Mouse (Mus musculus) spleen, adult 2 months (tissue): ENCODE measurements around the gene Vps37b.

Experiments used
- CTCF ChIP-seq: fragments of 200-500 bp; IDR thresholded peaks from 2 replicates; pipeline ENCODE4 v1.5.1; 2011; ENCODE audit warnings: mild to moderate bottlenecking, inconsistent platforms; ENCODE audit not compliant: insufficient read depth, insufficient read length, insufficient replicate concordance; ENCODE audit errors: extremely low read depth
- POLR2A ChIP-seq: fragments of 200-500 bp; IDR thresholded peaks from 2 replicates; pipeline ENCODE4 v1.6.1; 2011; ENCODE audit warnings: low read depth, low read length, inconsistent platforms

- TF ChIP-seq CTCF (no peak), POLR2A (no peak)
Observed at GRCm38 (mm10) chr5:123961046-123961445, 71.0 kb downstream of the Vps37b start.
